Mouse (Mus musculus) limb, embryonic 15.5 days (tissue): ENCODE results near the gene Dusp22. TPM values are rescaled to one million over a fixed set of nuclear protein-coding genes. Genes with fewer than 3 reads are reported as not detected.
A peak's percentile ranks its signal among the peaks of the same experiment; 100 is the strongest.

Experiments used
- ATAC-seq: fragments of 200-750 bp; cut with Nextera tagmentation; 2 replicates; pipeline ENCODE4 v1.8.0; 2017; ENCODE audit warnings: low read depth, moderate TSS enrichment; ENCODE audit not compliant: insufficient number of reproducible peaks, low FRiP score, low TSS enrichment
- H3K27ac ChIP-seq: fragments of 300-500 bp; sonication (generic); 2 replicates; pipeline ENCODE4 v1.5.1; 2015; ENCODE audit warnings: moderate library complexity, mild to moderate bottlenecking, inconsistent platforms
- H3K27me3 ChIP-seq: fragments of 300-500 bp; sonication (generic); 2 replicates; pipeline ENCODE4 v1.6.1; 2015; ENCODE audit warnings: inconsistent platforms
- H3K36me3 ChIP-seq: fragments of 300-500 bp; sonication (generic); 2 replicates; pipeline ENCODE4 v1.6.1; 2015; ENCODE audit warnings: inconsistent platforms
- H3K4me1 ChIP-seq: fragments of 300-500 bp; sonication (generic); 2 replicates; pipeline ENCODE4 v1.6.1; 2015; ENCODE audit warnings: inconsistent platforms
- H3K4me2 ChIP-seq: fragments of 300-500 bp; sonication (generic); 2 replicates; pipeline ENCODE4 v1.6.1; 2015; ENCODE audit warnings: mild to moderate bottlenecking, inconsistent platforms
- H3K4me3 ChIP-seq: fragments of 300-500 bp; sonication (generic); 2 replicates; pipeline ENCODE4 v1.5.1; 2015; ENCODE audit warnings: mild to moderate bottlenecking, inconsistent platforms
- H3K9ac ChIP-seq: fragments of 300-500 bp; sonication (generic); 2 replicates; pipeline ENCODE4 v1.6.1; 2015; ENCODE audit warnings: inconsistent platforms
- H3K9me3 ChIP-seq: fragments of 300-500 bp; sonication (generic); 2 replicates; pipeline ENCODE4 v1.6.1; 2016; ENCODE audit warnings: inconsistent platforms
- WGBS: fragments of 180-500 bp; shearing (Covaris S2); methylation state at CpG from one replicate; pipeline ENCODE4 v1.1.7; 2015; 5-methylcytosine and 5-hydroxymethylcytosine counted together
- polyA plus RNA-seq: library from polyadenylated mRNA; unstranded; fragments of >200 nt; fragmentation: Nextera tagmentation; extraction: Ambion mirVana; gene quantifications from 2 replicates; pipeline ENCODE4 v1.2.1, GENCODE M21; 2015

Gene Dusp22
- polyA plus RNA-seq, 1 experiment from 2014 or later: 48.2 TPM

DNA sequence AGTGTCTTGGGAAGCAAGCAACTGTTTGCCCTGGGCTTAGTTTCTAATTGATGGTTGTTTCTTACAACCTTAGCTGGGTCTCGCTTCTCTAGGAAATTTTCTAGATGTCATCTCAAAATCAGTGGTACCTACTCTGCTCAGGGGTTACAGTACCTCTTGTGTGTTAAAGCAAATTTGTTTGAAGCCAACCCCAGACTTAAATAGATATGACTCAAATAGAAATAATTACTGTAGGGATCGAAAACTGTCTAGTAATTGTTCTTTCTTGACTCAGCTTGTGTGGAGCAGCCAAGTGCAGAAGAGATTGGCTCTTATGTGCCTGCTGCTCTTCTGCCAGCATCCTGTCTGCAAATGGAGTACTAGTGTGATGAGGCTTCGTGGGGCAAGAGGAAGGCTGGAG, 22.5 kb downstream of the Dusp22 start:
- Histone ChIP-seq H3K9ac (no peak overlapping the region), H3K9me3 (no peaks in the 10 kb centered on the region), H3K27ac (peak overlapping the region; percentile 38; the same call in 1 of the 2 replicates), H3K36me3 (no peaks in the 10 kb centered on the region), H3K27me3 (no peaks in the 10 kb centered on the region), H3K4me2 (no peak overlapping the region), H3K4me1 (no peaks in the 10 kb centered on the region), H3K4me3 (no peak overlapping the region)
- no peak for ATAC-seq
- WGBS: 79% methylated on average over 3 of the region's 3 CpGs

DNA sequence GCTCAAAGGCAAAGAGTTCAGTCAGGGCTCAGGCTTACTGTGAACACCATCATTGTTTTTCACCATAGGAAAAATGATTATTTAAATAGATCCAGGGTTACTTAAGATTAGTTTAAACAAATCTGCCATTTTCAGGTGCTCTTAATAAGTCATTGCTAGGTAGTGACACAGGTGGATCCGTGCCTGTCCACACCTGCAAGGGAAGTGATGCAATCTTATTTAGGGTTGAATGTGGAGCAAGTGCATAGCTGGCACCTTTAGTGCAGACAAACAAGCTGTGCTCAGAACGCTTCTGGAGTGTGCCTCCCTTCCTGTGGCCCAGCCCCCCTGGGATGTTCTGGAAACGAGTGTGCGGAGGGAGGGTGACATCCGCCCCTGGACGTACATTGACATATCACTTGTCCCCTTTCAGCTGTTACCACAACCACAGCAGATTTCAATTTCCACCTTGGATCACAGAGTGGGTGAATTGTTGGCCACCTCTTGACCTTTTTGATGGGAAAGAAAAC, 24.9 kb downstream of the Dusp22 start:
- Histone ChIP-seq H3K4me3 (no peak overlapping the region), H3K27ac (no peak overlapping the region), H3K9me3 (no peaks in the 10 kb centered on the region), H3K36me3 (no peaks in the 10 kb centered on the region), H3K4me2 (no peak overlapping the region), H3K4me1 (0 out of 2 replicates have a peak, but pooled peaks cover 2% of the 10 kb centered on the region), H3K9ac (no peak overlapping the region), H3K27me3 (no peaks in the 10 kb centered on the region)
- no peak for ATAC-seq
- 56% methylated on average over 6 of the region's 6 CpGs for WGBS

DNA sequence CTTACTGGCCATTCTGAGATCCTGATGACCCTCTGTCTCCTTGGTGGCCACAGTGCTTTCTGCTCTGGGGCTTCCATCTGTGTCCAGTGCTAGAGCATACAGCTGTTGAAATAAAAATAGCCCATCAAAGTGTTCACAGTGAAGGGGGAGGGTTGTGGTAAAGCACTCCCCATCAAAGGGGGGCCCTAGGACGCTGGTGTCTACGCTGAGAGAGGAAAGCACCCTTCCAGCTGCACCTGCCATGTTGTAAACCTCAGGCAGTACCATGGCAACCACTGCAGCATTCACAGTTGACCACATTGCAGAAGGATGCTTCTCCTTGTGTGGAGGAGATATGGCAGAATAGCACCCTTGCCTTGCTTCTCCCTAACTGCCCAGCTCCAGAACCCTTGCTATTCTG, 26.2 kb downstream of the Dusp22 start:
- 59% methylated on average over 2 of the region's 2 CpGs for WGBS
- no peak overlapping the region for H3K4me2 ChIP-seq

DNA sequence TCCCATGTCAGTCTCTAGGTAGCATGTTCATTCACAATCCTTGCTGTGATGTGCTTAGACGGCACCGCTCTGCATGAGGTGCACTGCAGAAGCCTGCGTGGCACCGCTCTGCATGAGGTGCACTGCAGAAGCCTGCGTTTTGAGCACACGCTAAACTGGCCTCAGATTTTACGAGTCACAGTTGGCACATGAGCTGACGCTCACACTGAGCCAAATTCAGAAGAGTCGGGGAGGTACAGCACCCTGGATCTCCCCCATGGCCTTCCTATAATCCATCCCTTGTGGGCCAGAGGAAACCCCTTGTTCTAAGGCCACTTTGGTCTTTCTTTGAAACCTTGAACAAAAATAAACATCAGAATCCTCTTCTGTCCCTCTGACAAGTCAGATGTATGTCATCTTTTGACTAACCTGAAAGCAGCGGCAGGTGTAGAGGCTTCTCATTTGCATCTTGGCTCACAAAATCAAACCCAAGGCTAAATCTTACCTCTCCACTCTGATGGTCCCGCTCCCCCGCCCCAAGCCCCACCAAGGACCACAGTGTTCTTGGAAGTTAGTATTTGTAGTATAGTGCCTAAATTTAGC, 28.3 kb downstream of the Dusp22 start:
- no peak overlapping the region for H3K4me3 ChIP-seq
- no peaks in the 10 kb centered on the region for H3K36me3 ChIP-seq
- 0 out of 2 replicates have a peak, but pooled peaks cover 2% of the 10 kb centered on the region for H3K4me1 ChIP-seq
- ATAC-seq: no peak
- no peak overlapping the region for H3K4me2 ChIP-seq
- no peaks in the 10 kb centered on the region for H3K9me3 ChIP-seq
- no peak overlapping the region for H3K27ac ChIP-seq
- H3K27me3 ChIP-seq: no peaks in the 10 kb centered on the region
- 64% methylated on average over 12 of the region's 12 CpGs for WGBS
- no peak overlapping the region for H3K9ac ChIP-seq

More for the DNA sequence above, 26.2 kb downstream of the Dusp22 start:
- H3K27me3 ChIP-seq: no peaks in the 10 kb centered on the region
- no peaks in the 10 kb centered on the region for H3K9me3 ChIP-seq
- H3K36me3 ChIP-seq: no peaks in the 10 kb centered on the region
- no peak overlapping the region for H3K4me3 ChIP-seq
- H3K27ac ChIP-seq: no peak overlapping the region
- no peak for ATAC-seq
- H3K9ac ChIP-seq: no peak overlapping the region
- H3K4me1 ChIP-seq: 0 out of 2 replicates have a peak, but pooled peaks cover 2% of the 10 kb centered on the region

DNA sequence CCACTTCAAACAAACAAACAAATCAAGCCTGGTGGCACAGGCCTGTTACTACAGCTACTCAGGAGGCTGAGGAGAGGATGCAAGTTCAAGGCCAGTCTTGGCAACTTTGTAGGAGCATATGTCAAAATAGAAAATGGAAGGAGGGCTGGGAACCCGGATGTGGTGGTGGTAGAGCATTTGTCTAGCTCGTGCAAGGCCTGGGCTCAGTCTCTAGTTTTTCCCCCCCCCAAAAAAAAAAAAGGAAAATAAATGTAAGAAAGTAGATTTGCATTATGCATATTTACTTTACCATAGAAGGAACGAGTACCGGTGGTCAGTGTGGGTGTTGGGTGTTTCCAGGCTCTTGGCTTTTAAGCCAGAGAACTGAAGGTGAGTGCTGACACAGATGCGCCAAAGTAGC, 29.7 kb downstream of the Dusp22 start:
- 89% methylated on average over 5 of the region's 5 CpGs for WGBS
- H3K9ac ChIP-seq: no peak overlapping the region
- H3K9me3 ChIP-seq: no peaks in the 10 kb centered on the region
- no peak for ATAC-seq
- H3K4me2 ChIP-seq: no peak overlapping the region
- H3K4me1 ChIP-seq: 0 out of 2 replicates have a peak, but pooled peaks cover 2% of the 10 kb centered on the region
- H3K27me3 ChIP-seq: no peaks in the 10 kb centered on the region
- no peak overlapping the region for H3K4me3 ChIP-seq
- H3K27ac ChIP-seq: no peak overlapping the region
- no peaks in the 10 kb centered on the region for H3K36me3 ChIP-seq

DNA sequence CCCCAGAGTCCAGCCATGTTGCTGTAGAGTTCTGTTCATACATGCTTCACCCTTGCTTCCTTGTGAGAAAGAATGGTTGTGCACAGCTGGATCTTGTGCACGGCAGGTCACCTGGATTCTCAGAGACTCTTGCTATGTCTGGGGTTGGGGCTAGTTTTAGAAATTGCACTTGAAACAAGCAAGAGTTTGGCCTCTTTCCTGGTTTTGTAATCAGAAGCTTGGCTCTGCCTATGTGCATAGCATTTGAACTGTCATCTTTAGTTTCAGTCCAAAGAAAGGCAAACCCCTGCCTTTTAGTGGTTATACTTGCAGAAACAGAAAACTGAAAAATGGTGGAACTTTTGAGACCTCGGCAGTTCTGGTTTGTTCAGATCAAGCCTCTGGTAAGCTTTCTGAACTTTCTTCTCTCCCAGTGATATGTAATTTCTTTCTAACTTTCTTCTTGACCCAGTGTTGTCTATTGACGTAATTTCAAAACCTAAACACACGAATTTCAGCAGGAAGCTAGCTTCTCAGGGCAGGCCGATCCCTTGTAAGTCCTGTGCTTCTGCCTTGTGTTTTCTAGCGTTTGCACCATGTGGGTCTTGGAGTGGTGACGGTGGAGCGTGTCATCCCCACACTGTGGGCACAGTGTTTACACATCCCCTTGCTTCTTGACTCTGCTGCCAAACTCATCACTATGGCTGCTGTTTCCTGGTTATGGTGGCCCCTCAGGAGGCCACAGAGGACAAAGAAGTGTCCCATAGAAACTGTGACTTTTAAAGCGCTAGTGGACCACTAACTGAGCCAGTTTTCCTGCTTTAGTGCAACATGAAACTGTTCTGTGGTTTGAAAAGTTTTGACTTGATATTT, 31.9 kb downstream of the Dusp22 start:
- H3K4me1 ChIP-seq: 0 out of 2 replicates have a peak, but pooled peaks cover 2% of the 10 kb centered on the region
- WGBS: 82% methylated on average over 9 of the region's 9 CpGs
- no peak overlapping the region for H3K4me3 ChIP-seq
- no peaks in the 10 kb centered on the region for H3K9me3 ChIP-seq
- H3K27ac ChIP-seq: no peak overlapping the region
- H3K9ac ChIP-seq: no peak overlapping the region
- no peak for ATAC-seq
- H3K4me2 ChIP-seq: no peak overlapping the region
- H3K36me3 ChIP-seq: no peaks in the 10 kb centered on the region
- H3K27me3 ChIP-seq: no peaks in the 10 kb centered on the region

DNA sequence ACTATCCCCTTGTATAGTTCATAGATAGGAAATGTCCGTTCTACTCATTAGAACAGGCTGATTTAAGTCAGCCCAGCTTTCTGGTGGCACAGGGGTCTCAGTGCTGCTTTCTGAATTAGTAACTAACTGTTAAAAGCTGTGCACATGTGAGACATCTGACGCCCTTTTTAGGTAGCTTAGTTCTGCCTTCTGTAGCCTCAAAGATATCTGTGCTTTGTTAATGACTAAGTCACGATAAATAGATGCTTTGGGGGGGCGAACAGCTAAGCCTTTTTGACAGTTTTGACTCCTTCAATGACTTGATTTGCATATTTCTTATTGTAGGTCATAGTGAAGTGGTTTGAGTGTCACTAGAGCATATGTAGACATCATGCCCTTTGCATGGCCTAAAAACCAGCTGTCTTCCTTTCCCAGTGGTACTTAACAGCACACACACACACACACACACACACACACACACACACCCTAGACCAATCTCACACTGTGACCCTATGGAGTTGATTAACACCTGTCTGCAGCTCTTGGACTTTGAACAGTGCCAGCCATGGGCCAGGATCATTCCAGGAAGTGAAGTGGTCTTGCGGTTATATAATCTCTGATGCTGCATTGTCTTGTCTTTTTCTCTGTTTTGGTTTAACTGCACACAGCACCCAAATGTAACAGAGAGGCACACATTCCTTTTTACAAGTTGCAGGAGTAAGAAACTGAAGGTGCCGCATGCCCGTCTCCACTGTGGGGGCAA, 33.0 kb downstream of the Dusp22 start:
- Histone ChIP-seq H3K27ac (no peak overlapping the region), H3K4me3 (no peak overlapping the region), H3K4me1 (0 out of 2 replicates have a peak, but pooled peaks cover 2% of the 10 kb centered on the region), H3K4me2 (no peak overlapping the region), H3K27me3 (no peaks in the 10 kb centered on the region), H3K9me3 (no peaks in the 10 kb centered on the region), H3K36me3 (0 out of 2 replicates have a peak, but pooled peaks cover 1% of the 10 kb centered on the region), H3K9ac (no peak overlapping the region)
- 85% methylated on average over 7 of the region's 7 CpGs for WGBS
- ATAC-seq: no peak

DNA sequence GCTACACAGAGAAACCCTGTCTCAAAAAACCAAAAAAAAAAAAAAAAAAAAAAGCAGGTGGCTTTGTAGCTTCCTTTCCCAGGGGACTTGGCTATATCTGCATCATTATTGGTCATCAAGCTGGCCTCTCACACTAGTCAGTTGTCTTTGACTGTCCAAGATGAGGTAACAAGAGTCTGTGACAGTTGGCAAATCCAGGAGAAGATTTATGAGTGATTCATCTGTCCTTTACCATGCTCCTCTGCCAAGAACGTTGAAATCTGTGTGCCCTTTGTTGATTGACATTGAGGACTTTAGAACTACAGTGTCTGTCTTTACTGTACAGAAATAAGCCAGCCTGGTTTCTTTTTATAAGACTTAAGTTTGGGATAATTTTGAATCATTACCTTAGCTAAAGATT, 35.4 kb downstream of the Dusp22 start:
- Histone ChIP-seq H3K4me3 (no peak overlapping the region), H3K9ac (no peak overlapping the region), H3K4me2 (no peak overlapping the region), H3K27me3 (no peaks in the 10 kb centered on the region), H3K9me3 (no peaks in the 10 kb centered on the region), H3K36me3 (0 out of 2 replicates have a peak, but pooled peaks cover 7% of the 10 kb centered on the region), H3K27ac (no peak overlapping the region), H3K4me1 (no peaks in the 10 kb centered on the region)
- WGBS: 56% methylated on average over 1 of the region's 1 CpGs
- no peak for ATAC-seq

DNA sequence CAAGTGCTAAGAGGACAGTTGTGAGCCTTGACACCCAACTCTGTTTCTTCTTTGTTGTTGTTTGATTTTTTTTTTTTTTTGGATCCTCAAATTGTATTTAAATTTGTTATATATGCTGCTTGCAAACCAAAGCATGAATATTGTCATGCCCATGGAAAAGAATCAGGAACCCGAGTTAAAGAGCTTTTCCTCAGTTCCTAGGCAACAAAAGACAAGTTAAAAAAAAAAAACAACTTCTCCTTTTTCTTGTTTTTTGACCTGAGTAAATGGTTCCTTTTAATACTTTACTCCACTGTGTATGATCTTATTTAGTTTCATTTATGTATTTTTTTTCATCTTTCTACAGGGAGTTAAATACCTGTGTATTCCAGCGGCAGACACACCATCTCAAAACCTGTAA, 36.1 kb downstream of the Dusp22 start:
- Histone ChIP-seq H3K4me2 (no peak overlapping the region), H3K36me3 (0 out of 2 replicates have a peak, but pooled peaks cover 7% of the 10 kb centered on the region), H3K4me3 (no peak overlapping the region), H3K9me3 (no peaks in the 10 kb centered on the region), H3K27me3 (no peaks in the 10 kb centered on the region), H3K4me1 (no peaks in the 10 kb centered on the region), H3K27ac (no peak overlapping the region), H3K9ac (no peak overlapping the region)
- WGBS: 75% methylated on average over 2 of the region's 2 CpGs
- ATAC-seq: no peak

DNA sequence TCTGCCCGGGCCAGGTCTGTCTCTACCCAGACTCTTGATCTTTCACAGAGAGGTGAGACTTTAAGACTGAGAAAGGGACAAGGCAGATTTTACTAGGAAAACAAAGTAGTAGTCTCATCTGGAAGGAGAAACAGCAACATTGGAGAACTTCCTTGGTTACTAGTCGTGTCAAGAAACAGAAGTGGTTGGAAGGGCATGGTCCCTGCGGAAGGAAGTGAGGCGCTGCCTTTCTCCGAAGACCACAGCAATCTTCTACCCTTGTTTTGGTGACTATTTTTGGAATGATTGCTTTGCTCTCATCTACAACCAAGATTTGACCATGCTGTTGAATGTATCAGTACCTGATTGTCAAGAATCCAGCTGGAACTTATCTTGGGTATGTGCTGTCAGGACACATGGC, 38.1 kb downstream of the Dusp22 start:
- WGBS: 91% methylated on average over 5 of the region's 5 CpGs
- H3K4me1 ChIP-seq: no peaks in the 10 kb centered on the region
- no peak overlapping the region for H3K4me3 ChIP-seq
- H3K36me3 ChIP-seq: 0 out of 2 replicates have a peak, but pooled peaks cover 7% of the 10 kb centered on the region
- H3K4me2 ChIP-seq: no peak overlapping the region
- H3K27me3 ChIP-seq: no peaks in the 10 kb centered on the region
- no peaks in the 10 kb centered on the region for H3K9me3 ChIP-seq
- ATAC-seq: no peak
- H3K27ac ChIP-seq: no peak overlapping the region
- no peak overlapping the region for H3K9ac ChIP-seq

DNA sequence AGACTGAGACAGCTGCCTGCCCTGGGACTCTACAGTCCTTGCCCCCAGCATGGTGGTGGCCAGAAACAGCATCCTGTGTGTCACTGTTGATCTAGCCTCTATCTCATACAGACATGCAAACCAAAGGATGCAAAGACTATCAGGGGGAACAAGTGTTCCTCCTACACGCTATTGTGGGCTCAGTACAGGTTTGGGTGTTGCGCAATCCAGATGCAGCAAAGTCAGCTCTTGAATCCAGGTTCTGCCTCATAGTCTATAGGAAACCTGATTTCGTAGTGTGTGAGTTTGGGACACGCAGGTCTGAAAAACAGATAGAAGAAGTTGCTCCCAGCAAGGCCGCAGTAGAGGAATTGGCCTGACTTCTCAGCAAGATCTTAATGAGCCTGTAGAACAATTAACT, 42.9 kb downstream of the Dusp22 start:
- no peak overlapping the region for H3K4me3 ChIP-seq
- no peaks in the 10 kb centered on the region for H3K9me3 ChIP-seq
- H3K27ac ChIP-seq: no peak overlapping the region
- 95% methylated on average over 5 of the region's 5 CpGs for WGBS
- no peaks in the 10 kb centered on the region for H3K27me3 ChIP-seq
- H3K9ac ChIP-seq: no peak overlapping the region
- H3K4me2 ChIP-seq: no peak overlapping the region
- ATAC-seq: no peak
- H3K36me3 ChIP-seq: 0 out of 2 replicates have a peak, but pooled peaks cover 9% of the 10 kb centered on the region
- H3K4me1 ChIP-seq: no peaks in the 10 kb centered on the region
